Mouse (Mus musculus): ENCODE measurements around the gene Zfp319.

Zfp319 gene

GRCm38 (mm10) chr8:95305526-95305925 lies 26.2 kb downstream of the Zfp319 start:
- DNase-seq: no peak

GRCm38 (mm10) chr8:95302410-95302809 lies 29.3 kb downstream of the Zfp319 start:
- DNase-seq: no peak

DNA sequence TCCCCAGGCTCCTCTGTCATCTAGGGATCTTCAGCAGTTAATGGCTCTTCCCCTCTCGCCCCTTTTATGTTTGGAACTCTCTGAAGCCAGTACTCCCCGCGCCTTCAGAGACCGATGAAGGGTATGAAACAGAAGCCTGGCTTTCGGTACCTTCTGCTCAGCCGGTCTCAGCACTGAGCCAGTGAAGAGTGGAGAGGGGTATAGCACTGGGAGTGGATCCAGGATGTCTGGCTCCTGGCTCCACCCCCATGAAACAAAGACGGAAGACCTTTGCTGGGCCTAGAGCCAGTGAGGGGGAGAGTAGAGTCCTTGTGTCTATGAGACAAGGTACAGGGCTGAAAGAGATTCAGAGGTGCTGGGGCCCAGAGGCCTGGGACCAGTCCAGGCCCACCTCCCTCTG lies 37.9 kb downstream of the Zfp319 start:
- DNase-seq: no peak

GRCm38 (mm10) chr8:95293172-95293571 lies 38.6 kb downstream of the Zfp319 start:
- DNase-seq: peak; percentile 8

- no peak for DNase-seq
Observed at GRCm38 (mm10) chr8:95289066-95289650, 42.6 kb downstream of the Zfp319 start.

GRCm38 (mm10) chr8:95281493-95281892 lies 50.3 kb downstream of the Zfp319 start:
- DNase-seq: no peak

All from cerebellum, adult 11 months (tissue).